Mouse (Mus musculus): ENCODE measurements at regions not wholly inside any gene's neighbourhood (a gene's known extent, or its start where the extent isn't known, plus 50 kb on each side); places are given as distances from the start of the nearest gene placed in this dataset.
"Not testable (repeated sequence)": the region's sequence is repeated elsewhere in the genome, so short reads cannot be mapped to it uniquely, and the experiment has no call there.

DNA sequence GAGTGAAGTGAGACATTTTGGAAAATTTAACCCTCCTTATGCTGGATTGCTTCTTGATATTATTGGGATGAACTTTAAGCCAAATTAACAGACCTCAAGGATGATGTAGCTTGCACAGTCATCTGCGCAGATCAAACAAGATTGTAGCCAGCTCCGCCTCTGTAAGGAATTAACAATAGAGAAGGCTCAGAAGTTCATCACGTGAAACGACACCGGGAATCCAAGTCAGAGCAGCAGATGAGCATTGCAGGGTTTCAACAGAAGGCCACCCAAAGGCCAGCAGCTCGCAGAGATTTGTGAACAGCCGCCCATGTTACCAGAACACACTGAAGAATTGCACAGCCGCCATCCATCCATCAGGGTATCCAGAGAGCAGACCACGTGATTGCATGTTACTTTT lies 391.1 kb downstream of the Med10 start:
- DNase-seq (ENCODE audit: low spot score in 2 of 2), result no peak

DNA sequence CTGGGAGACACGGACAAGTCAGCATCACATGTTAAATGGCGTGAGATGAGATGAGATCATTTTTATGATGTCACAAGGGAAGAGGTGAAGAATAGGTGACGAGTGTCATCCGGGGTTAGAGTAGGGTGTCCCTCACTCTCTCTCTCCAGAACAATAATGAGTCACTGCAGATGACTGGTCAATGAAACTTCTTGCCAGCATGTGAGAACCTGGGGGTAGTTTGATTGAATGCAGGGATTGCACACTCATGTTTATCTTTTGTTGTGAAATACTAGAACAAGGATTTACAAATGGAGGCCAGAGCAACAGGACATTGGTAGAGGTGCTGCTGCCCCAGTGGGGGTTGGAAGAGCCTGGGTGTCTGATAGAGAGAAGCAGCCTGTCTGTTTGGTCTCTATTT lies 393.7 kb downstream of the Med10 start:
- DNase-seq (ENCODE audit: low spot score in 2 of 2), result no peak

DNA sequence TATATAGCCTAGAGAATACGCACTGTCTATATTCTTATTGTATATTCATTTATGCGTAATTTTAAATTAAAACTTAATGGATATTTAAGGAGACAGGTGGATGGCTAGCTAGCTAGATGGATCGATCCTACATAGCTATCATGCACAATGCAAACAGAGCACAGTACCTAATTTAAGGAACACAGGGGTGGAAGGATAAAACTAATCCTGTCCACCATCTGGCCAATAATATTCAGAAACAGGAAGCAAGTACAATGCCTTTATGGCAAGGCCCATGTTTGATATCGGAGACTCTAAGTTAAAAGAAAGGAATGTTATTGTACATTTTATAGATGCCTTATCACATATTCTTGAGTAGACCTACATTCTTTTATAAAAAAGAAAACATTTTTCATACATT lies 396.4 kb downstream of the Med10 start:
- DNase-seq (ENCODE audit: low spot score in 2 of 2), result no peak

DNA sequence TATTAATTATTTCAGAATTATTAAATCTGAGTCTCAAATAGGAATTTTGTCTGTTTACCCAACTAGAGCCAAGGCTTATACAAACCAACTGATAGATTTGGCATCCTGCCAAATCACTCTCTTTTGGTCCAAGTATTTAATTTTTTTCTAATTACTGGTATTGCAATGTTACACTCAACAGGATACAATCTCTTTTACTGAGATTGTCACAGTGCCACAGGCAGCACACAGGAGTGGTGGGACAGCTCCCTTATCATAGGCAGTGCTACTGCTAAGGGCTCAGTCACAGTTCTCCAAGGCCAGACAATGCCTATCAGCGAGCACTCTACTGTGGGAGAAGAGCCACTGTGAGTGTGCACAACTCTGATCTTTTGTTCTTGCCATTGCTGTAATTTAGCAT lies 396.9 kb downstream of the Med10 start:
- DNase-seq (ENCODE audit: low spot score in 2 of 2), result no peak

DNA sequence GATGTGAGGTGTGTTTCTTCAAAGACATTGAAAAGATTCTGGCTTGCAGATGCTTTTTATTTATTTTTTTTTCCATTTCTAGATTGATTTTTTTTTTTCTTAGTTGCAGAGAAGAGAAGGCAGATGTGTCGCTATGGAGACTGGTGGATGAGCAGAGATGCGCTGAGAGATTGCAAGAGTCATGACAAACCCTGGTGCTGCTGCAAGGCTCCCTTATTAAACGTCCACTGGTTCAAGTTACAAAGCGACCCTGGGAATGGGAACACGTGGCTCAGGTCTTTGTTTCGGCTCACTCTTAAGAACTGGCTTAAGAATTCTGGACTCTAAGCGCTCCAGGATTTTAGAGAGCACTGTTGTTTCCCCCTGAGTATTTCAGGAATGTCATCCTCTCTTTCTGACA lies 403.1 kb downstream of the Med10 start:
- no peak for DNase-seq (ENCODE audit: low spot score in 2 of 2)

DNA sequence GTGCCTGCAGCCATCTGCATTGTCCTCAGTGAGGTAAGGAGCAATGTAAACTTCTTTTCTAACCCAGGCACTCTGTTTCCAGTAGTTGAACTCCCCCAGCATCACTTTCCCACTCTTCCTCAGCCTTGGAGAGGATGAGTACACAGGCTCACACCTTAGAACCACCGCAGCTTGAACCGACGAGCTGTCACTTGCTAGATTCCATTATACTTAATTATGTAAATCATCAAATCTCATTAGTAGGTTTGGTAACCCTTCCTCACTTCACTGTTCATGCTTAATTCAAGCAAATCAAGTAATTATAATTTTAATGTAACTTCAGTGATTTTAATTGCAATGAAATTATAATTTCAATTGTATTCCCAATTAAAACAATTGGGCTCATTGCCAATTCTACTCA lies 408.0 kb downstream of the Med10 start:
- DNase-seq (ENCODE audit: low spot score in 2 of 2), result no peak

DNA sequence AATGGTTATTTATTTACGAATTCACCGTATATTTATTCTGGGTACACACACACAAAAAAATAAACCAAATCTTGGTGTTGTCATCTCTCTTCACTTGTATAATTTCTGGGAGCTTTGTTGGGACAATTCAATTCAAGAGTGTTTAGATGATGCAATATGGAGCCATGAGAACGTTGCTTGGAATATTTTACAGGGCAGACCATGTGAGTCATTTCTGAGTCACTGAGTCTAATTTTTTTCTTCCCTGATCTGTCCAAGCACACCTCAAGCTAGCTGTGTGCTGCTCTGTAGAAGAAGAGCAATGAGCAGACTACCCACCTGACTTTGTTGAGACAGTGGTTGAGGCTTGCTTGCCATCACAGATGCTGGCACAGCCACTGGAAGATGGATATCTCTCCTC lies 410.8 kb downstream of the Med10 start:
- no peak for DNase-seq (ENCODE audit: low spot score in 2 of 2)

DNA sequence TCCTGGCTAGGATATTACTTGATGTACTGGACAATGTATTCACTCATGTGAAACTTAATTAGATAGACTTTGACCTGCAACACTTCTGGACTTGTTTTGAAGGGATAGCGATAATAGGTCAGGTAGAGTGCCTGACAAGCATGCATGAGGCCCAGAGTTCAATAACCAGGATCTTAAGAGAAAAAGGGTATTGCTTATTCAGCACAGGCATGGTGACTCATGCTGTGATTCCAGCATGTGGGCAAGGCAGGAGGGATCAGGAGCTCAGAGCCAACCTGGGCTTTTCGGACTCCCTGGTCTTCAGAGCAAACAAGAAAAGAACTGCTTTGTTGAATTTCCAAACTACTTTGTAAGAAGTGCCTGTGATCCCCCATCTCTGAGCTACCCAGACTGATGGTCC lies 411.4 kb downstream of the Med10 start:
- no peak for DNase-seq (ENCODE audit: low spot score in 2 of 2)

DNA sequence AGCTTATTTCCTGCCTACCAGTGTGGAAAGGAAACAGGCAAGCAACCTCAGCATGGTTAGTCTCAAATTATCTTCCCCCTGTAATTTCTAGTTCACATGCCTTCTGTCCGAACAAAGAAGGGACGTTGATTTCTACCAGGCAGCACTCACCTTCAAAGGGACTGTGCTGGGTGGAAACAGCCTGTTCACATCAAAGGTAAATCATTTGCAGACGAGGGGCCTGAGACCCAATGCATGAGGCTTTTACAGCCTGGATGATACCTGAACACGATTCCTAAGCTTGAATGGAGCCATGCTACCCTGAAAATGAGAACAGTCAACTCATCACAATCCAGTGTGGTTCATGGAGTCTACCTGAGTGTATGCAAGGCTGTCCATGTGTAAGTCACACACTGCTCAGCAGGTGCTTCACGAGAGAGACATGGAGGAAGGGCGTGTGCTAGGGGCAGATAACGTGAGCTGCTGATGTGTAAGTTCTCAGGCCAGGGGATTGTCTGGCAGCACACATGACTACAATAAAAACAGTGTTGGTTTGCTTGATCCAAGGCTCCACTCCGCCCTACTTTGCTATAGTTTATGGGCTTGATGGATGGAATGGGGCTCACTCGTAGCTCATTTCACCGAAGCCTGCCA lies 411.9 kb downstream of the Med10 start:
- no peak for DNase-seq (ENCODE audit: low spot score in 2 of 2)

DNA sequence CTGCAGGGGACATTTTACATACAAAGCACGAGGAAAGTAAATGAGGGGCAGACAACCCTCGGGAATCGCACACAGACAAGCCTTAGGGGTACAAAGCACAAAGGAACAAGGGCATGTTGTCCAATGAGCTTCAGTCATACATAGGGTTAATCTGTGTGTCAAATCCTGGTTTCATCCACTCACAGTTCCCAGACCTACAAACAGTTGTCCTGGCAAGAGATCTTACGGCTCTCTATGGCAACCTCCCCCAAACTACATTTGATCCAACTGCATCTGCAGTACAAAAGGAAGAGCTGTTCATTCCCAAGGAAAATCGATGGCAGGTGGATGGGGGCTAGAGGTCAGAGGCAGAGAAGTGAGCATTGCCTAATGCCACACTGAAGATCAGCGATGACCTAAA lies 413.9 kb downstream of the Med10 start:
- no peak for DNase-seq (ENCODE audit: low spot score in 2 of 2)

DNA sequence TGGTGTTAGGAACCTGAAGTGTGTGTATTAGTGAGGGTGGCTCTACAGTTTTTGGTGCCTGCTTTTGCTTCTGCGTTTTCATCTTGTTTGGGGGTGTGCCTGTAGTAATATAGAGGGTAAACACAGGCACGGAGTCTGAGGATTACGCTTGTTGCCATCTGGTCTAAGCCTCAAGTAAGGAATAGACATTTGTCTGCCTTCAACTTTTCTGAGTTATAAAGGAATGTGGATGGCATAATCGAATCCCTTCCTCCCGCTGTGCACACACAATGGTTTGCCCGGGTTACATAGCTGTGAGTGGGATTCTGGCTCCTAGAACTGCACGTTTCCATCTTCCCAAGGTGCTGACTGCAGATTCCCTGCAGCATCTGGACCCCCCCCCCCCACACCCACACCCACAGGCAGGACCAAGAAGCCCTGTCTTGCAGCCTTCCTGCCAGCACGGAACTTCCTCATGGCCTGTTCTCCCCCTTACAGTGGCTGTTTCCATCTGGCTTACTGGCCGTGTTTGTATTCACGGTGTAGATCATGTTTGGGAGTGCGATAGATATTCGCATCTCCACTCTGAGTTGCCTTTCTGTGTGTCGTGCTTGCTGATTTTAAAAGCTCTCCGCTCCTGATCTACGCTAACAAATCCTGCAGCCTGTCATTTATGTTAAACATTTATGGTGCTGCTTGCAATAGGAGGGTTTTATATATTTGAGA lies 415.4 kb downstream of the Med10 start:
- no peak for DNase-seq (ENCODE audit: low spot score in 2 of 2)

DNA sequence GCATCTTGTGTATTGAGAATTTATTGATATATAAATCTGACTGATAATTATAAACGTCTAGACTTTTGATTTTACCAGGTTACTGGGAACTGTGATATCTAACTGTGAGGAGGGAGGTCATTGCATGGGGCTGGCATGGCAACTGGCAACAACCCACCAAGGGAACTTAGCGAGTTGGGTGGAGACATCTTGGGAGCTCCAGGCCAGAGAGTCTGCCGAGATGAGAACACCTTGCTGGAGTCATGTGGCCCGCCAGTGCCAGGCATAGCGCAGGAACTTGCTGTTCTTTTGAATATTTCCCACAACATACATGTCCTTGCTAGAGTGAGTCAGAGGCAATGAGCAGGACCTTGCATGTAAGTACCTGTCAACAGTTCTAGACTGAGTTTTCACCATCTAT lies 413.9 kb downstream of the Ice1 start:
- no peak for DNase-seq (ENCODE audit: low spot score in 2 of 2)

DNA sequence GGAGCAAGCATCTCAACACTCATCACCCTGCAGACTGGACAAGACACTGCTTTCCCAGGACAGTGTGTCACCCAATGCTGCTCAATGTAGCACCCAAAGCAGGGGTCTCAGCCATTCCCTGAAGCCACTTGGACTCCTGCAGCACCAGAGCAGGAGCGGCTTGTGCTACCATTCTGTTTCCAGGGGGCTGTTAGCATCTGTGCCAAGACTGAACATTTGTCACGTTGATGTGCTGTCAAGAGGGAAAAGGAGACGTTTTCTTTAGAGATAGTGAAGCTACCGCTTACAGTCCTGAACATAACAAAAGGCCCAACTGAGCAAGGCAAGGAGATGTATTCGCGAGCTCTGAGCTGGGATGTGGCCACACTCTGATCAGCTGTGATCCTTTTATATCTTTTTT lies 410.3 kb downstream of the Ice1 start:
- no peak for DNase-seq (ENCODE audit: low spot score in 2 of 2)

DNA sequence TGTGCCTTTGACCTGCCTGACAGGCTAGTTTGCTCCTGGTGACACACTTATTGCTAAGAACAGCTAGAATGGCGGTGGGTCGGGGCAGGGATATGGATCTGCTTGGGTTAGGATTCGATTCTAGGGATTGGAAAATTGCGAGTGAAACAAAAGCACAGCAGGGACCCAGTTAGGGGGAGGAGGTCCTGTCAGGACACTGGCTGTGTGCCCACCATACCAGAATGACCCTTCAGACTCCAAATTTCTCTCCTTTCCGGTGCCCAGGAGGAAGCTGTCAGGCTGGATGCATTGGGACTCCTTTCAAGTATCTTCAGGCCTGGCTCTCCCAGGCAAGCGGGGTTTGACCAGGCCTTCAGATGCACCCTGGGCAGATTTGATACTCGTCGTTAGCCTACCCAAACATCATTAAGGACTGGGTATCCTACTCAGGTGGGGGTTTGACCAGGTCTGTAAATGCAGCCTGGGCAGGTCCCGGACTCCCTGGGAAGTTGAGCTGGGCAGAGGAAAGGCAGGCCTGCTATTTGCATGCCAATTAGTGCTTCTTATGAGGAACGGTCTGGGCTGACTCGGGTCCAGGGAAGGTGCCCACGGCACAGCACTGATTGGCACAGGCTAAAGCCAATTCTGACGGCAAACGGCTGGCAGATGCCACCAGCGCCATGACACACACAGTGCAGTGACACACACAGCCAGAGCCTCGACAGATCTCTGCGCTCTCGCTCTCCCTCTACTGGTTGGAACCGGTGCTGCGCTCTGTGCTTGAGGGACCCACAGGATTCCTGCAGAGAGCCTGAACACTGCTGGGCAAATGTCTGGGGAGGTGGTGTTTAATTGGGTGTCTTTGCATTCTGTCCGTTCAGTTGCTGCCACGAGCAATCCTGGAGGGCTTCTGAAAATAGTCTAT lies 403.3 kb downstream of the Ice1 start:
- peak; percentile 65 to 69 for DNase-seq (ENCODE audit: low spot score in 2 of 2)

DNA sequence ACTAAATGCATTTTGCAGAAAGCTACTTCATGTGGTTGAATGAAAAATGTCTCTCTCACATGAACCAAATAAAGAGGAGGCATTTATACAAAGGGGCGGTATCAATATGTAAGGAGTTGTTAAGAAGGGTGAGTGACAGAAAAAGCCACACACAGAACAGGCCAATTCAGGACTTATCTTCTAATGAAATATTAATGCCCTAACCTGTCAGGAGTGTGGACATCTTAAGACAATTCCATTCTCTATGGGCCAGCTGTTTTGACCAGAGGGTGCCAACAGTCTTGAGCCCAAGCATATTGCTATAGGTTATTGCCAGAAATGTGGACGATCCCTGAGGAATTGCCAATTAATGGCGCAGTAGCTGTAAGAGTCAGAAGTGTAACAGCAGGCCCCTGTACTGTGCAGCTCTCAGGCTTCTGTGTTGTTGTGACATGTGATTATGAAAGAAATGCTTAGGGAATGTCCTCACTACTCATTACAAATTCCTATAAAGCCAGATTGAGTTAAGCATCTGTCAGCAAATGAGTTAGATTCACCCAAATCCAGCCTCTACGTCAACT lies 393.8 kb downstream of the Ice1 start:
- DNase-seq (ENCODE audit: low spot score in 2 of 2), result no peak

DNA sequence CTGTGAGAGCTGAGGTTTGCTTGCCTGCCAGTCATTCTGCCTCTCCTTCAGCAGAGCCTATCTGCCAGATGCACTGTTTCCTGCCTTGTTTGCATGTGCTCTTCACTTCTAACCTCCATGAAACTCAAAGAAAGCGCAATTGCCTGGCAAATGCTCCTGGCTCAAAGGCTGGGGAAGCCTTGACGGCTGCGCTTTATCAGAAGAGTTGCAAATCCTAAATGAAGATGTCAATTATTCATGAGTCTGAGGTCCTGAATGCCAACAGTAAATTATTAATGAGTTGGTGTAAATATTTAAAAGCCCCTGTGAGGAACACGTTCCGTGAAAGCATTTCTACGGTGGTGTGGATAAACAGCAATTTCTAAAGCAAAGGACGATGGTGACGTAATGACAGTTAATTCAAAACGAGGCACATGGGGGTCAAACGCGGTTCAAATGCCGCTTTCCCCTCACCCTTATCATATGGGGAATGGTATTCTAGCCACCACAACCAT lies 377.4 kb downstream of the Ice1 start:
- no peak for DNase-seq (ENCODE audit: low spot score in 2 of 2)

DNA sequence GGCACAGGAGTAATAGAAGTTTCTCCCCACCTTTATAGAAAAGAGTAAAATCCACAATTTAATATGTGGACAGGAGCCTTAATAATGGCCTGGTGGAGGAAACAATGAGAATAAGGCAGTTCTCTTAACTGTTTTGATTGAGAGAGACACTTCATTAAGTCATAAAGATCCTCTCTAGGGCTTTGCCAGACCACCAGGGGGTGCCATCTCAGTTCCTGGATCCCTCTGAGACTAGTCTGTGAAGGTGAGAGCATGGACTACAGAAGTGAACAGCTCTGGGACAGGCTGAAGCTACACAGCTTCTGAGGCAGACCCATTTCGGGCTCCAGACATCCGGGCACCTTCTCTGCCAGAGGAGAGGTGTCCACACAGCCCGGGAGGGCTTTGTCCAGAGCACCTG lies 373.8 kb downstream of the Ice1 start:
- no peak for DNase-seq (ENCODE audit: low spot score in 2 of 2)

DNA sequence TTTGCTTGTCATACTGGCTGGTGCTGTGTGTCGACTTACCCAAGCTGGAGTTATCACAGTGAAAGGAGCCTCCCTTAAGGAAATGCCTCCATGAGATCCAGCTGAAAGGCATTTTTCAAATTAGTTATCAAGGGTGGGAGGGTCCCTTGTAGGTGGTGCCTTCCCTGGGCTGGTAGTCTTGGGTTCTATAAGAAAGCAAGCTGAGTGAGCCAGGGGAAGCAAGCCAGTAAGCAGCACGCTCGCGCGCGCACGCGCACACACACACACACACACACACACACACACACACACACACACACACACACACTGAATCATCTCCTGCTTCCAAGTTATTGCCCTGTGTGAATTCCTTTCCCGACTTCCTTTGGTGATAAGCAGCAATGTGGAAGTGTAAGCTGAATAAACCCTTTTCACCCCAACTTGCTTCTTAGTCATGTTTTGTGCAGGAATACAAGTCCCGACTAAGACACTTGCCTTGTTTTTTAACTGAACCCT lies 360.5 kb downstream of the Ice1 start:
- not testable (repeated sequence) for DNase-seq (ENCODE audit: low spot score in 2 of 2)

DNA sequence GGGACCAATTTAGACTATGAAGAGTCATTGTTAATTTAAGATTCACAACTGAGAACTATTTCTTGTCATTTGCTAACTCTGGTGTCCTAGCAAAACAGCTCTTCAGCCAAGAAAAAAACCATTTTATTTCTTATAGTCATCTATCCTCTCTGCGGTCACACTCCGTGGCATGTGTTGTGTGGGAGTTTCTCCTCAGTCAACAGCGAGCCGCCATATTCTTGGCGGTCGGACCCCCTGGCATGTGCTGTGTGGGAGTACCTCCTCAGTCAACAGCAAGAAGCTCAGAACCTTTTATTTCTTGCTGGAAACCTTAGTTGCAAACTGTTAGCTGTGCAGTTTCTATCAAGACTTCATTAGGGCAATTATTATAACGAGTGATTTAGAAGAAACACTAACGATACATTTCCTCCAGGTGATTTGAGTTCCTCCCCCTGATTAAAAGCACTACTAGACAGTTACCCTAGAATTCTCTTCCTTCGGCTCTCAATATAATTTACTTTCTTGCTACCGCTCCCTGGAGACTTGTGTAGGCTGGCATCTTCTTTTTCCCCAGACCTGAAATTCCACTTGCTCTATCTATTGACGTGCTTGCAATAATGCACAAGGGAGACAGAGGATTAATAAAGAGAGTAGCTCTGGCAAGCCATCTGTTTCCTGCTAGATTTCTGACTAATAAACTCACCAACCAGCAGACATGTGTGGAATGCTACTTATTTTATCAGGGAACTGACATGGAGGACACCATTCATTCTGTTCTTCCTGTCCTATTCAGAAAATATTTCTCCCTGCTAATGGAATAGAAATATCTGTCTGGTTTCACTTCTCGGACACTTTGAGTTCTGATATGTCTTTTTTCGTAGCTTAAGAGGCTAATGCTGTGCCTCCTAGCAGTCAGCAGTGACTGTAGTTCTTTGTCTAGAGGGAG lies 359.5 kb downstream of the Ice1 start:
- peak; percentile 91 to 93 for DNase-seq (ENCODE audit: low spot score in 2 of 2)

DNA sequence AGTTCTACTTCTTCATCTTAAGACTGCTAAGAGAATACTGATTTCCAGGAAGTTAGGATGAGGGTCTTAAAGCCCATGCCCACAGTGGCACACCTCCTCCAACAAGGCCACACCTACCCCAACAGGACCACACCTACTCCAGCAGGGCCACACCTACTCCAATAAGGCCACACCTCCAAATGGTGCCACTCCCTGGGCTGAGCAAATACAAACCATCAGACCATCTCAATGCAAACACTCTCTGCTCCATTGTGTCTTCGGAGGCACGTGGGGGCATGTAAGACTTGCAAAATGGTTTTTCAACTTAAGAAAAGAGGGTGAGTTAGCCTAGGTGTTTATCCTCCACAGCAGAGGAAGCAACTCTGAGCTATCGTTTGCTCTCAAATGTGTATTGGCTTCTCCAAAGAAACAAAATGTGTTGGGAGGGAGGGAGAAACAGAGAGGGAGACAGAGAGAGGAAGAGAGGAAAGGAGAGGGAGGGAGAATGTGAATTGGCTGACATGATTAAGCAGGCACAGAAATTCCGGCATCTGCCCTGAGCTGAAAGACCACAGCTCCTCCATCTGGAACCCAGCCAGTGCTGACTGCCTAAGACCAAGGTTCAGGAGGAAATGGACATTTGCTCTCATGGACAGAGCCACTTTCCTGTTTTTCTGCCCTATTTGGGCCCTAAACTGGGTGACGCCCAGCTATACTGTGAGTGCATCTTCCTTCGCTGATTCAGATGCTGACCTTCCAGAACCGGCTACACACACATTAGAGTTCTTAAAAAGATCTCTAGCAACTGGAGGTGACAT lies 356.2 kb downstream of the Ice1 start:
- no peak for DNase-seq (ENCODE audit: low spot score in 2 of 2)
